Comparison of ENCODE assay signal across 8 mouse cellular contexts in the genomic region with DNA sequence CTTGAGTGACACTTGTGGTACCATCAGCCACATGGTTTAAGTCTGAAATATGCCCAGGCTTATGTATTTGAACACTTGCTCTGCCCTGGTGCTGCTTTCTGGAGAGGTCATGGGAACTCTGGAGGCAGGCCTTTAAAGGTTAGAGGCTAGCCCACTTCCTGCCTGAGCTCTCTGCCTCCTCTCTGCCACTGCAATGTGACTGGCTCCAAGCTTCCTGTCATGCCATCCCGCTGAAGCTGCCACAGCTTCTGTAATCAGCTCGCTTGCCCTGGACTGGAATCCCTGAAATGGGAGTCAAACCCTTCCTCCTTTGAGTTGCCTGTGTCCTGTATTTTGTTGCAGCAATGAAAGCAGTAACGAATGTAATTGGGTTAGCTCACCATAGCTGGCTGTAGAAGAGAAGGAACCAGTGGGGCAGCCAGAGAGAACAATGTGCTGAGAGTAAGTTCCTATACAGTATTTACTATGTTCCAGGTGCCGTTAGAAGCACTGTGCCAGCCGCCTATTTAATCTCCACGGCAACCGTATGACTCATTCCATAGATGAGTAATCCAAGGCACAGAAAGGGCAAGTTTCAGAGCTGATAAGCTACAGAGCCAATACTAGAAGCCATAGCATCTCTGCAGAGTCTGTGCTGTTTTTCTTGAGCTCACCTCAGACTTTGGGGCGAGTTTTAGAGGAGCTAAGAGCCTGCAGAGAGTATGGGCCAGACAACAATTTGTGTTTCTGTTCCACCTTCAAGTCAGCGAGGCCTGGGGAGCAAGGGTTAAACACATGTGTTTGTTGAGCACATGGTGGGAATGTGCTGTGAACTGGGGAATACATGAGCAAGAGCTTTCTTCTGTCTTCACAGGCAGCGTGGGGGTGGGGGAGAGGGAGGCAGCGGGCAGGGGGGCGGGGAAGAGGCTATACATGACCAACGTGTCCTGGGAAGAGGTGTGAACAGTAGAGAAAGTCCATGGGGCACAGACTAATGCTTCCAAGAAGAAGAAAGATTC. TPM values are rescaled to one million over a fixed set of nuclear protein-coding genes. Genes with fewer than 3 reads are reported as not detected.
DNase-seq lines count a peak whose midpoint lies in the region; ATAC-seq and TF ChIP-seq lines count a peak whose summit lies in the region.

No protein-coding gene starts in this region.

- H3K4me2 ChIP-seq in heart, embryonic 14.5 days (ENCODE audit: low read length), result no peak overlapping the region
- no peak overlapping the region for H3K4me2 ChIP-seq in limb, embryonic 11.5 days (ENCODE audit: low read depth, severe bottlenecking)
- no peak overlapping the region for H3K4me2 ChIP-seq in neural tube, embryonic 15.5 days

- peak overlapping the region; percentile 42 to 55 for H3K27ac ChIP-seq in heart, embryonic 14.5 days (replicated peaks in 1 of 2; ENCODE audit: control insufficient read depth in 1 of 2, insufficient read depth in 1 of 2, low read depth in 2 of 2, low read length in 2 of 2)
- no peak overlapping the region for H3K27ac ChIP-seq in heart, adult 2 months
- no peak overlapping the region for H3K27ac ChIP-seq in limb, embryonic 11.5 days (replicated peaks; ENCODE audit: low read depth, low read length)
- H3K27ac ChIP-seq in neural tube, embryonic 15.5 days (replicated peaks), result no peak overlapping the region

- 52% methylated on average over 13 of the region's 13 CpGs for WGBS in heart, embryonic 14.5 days
- WGBS in heart, adult 2 months, result 58% methylated on average over 13 of the region's 13 CpGs
- WGBS in limb, embryonic 11.5 days, result 72% methylated on average over 13 of the region's 13 CpGs
- 64% methylated on average over 13 of the region's 13 CpGs for WGBS in neural tube, embryonic 15.5 days

- DNase-seq in heart, adult 2 months, result no peak
- DNase-seq in 416B (ENCODE audit: low read depth), result peak; percentile 94
- DNase-seq in adrenal gland, adult 8-10 months, result peak; percentile 59
- DNase-seq in limb, embryonic 11.5 days (ENCODE audit: low spot score), result peak; percentile 24
- DNase-seq in cerebellum, adult 18-20 months, result no peak
- no peak for DNase-seq in spleen, adult 12 weeks (ENCODE audit: low spot score)

- no peaks in the 10 kb centered on the region for H3K9me3 ChIP-seq in heart, embryonic 14.5 days (ENCODE audit: control insufficient read depth, low read length)
- H3K9me3 ChIP-seq in limb, embryonic 11.5 days (ENCODE audit: control insufficient read depth, low read length), result no peaks in the 10 kb centered on the region
- H3K9me3 ChIP-seq in neural tube, embryonic 15.5 days (replicated peaks), result no peaks in the 10 kb centered on the region

- peak; percentile 41; the same call in 1 of the 2 replicates for ATAC-seq in heart, embryonic 14.5 days (ENCODE audit: insufficient number of reproducible peaks, insufficient read depth, low FRiP score, low read depth)
- ATAC-seq in limb, embryonic 11.5 days (ENCODE audit: insufficient number of reproducible peaks, low FRiP score, low TSS enrichment, low read depth), result no peak
- ATAC-seq in neural tube, embryonic 15.5 days (ENCODE audit: low FRiP score), result no peak

- intact Hi-C loops in heart, adult 2 months (cut with DNase I), result no loop called here

- H3K9ac ChIP-seq in heart, embryonic 14.5 days (ENCODE audit: low read length), result no peak overlapping the region
- no peak overlapping the region for H3K9ac ChIP-seq in heart, adult 2 months (ENCODE audit: low read depth, low read length)
- H3K9ac ChIP-seq in limb, embryonic 11.5 days (ENCODE audit: low read length), result no peak overlapping the region
- H3K9ac ChIP-seq in neural tube, embryonic 15.5 days (replicated peaks), result no peak overlapping the region

- peaks cover 21 to 27% of the 10 kb centered on the region in 2 experiments for H3K4me1 ChIP-seq in heart, embryonic 14.5 days (ENCODE audit: control insufficient read depth in 2 of 2, insufficient read depth in 2 of 2, low read length in 2 of 2)
- peaks cover 8% of the 10 kb centered on the region for H3K4me1 ChIP-seq in heart, adult 2 months (ENCODE audit: control insufficient read depth, insufficient read depth, low read length)
- 0 out of 2 replicates have a peak, but pooled peaks cover 2% of the 10 kb centered on the region for H3K4me1 ChIP-seq in limb, embryonic 11.5 days (ENCODE audit: control insufficient read depth, insufficient read depth, low read length)
- no peaks in the 10 kb centered on the region for H3K4me1 ChIP-seq in neural tube, embryonic 15.5 days

- no peak for TF ChIP-seq POLR2A in heart, adult 2 months (IDR thresholded peaks at IDR 0.05; ENCODE audit: insufficient read depth, low read depth, low read length)

- no peak for TF ChIP-seq CTCF in heart, adult 2 months (IDR thresholded peaks at IDR 0.05)

- TF ChIP-seq EP300 in heart, adult 2 months (IDR thresholded peaks at IDR 0.05; ENCODE audit: insufficient read depth, low read depth, low read length), result no peak

- no peaks in the 10 kb centered on the region for H3K79me2 ChIP-seq in heart, adult 2 months (replicated peaks; ENCODE audit: control insufficient read depth, insufficient read depth, low read length)

- no peak overlapping the region for H3K4me3 ChIP-seq in heart, embryonic 14.5 days (ENCODE audit: control insufficient read depth in 1 of 2, insufficient read depth in 1 of 2, low read depth in 1 of 2, low read length in 2 of 2)
- no peak overlapping the region for H3K4me3 ChIP-seq in heart, adult 2 months
- no peak overlapping the region for H3K4me3 ChIP-seq in limb, embryonic 11.5 days (ENCODE audit: low read depth, low read length)
- H3K4me3 ChIP-seq in neural tube, embryonic 15.5 days (replicated peaks), result no peak overlapping the region

- H3K27me3 ChIP-seq in heart, embryonic 14.5 days (ENCODE audit: control insufficient read depth, insufficient read depth, low read length), result no peaks in the 10 kb centered on the region
- no peaks in the 10 kb centered on the region for H3K27me3 ChIP-seq in heart, adult 2 months (ENCODE audit: control insufficient read depth, insufficient read depth, low read length)
- no peaks in the 10 kb centered on the region for H3K27me3 ChIP-seq in limb, embryonic 11.5 days (ENCODE audit: control insufficient read depth, insufficient read depth, low read length)
- H3K27me3 ChIP-seq in neural tube, embryonic 15.5 days (replicated peaks), result no peaks in the 10 kb centered on the region

- H3K36me3 ChIP-seq in heart, embryonic 14.5 days (ENCODE audit: control insufficient read depth, insufficient read depth, low read length), result no peaks in the 10 kb centered on the region
- H3K36me3 ChIP-seq in heart, adult 2 months (ENCODE audit: control insufficient read depth, insufficient read depth, low read length), result no peaks in the 10 kb centered on the region
- H3K36me3 ChIP-seq in limb, embryonic 11.5 days (ENCODE audit: control insufficient read depth, insufficient read depth, low read length), result no peaks in the 10 kb centered on the region
- no peaks in the 10 kb centered on the region for H3K36me3 ChIP-seq in neural tube, embryonic 15.5 days

RNA-seq across cellular contexts. Expression of gene Tnrc6a, which starts 15.3 kb away (rescaled TPM):
- 34.1 and 36.0 TPM in 2 replicates for polyA plus RNA-seq in heart, embryonic 14.5 days (2014; fragmentation: Nextera tagmentation; extraction: Ambion mirVana)
- 10 to 100 TPM; 22.8 to 34.2 TPM for total RNA-seq in heart, adult 2 months (2021)
- 24.2 and 34.4 TPM in 2 replicates for polyA plus RNA-seq in heart, adult 2 months (2012; rRNA removed)
- 100 to 1,000 TPM in 1 of 4 experiments, 10 to 100 TPM in 3; 43.4 to 113 (median 59.0) TPM for total RNA-seq in adrenal gland, adult 8-10 months (2022)
- polyA plus RNA-seq in limb, embryonic 11.5 days (2014; fragmentation: Nextera tagmentation; extraction: Ambion mirVana), result 69.2 and 70.0 TPM in 2 replicates
- 51.6 and 53.7 TPM in 2 replicates for polyA plus RNA-seq in neural tube, embryonic 15.5 days (2015; fragmentation: Nextera tagmentation; extraction: Ambion mirVana)

Comparison
In these comparisons a context has a peak if more than half of its experiments do, and no peak if none do; other contexts are left out.
1. H3K27ac ChIP-seq: peak in heart, embryonic 14.5 days (2 of 2); none in heart, adult 2 months (single experiment), limb, embryonic 11.5 days (single experiment) and neural tube, embryonic 15.5 days (single experiment).
2. DNase-seq: peak in 416B (single experiment), adrenal gland, adult 8-10 months (single experiment) and limb, embryonic 11.5 days (single experiment); none in heart, adult 2 months (0 of 2), cerebellum, adult 18-20 months (0 of 2) and spleen, adult 12 weeks (single experiment).